ENCODE assay signal across 10 mouse cellular contexts in genomic region chr7:127767671-127768345, GRCm38 (mm10). TPM values are rescaled to one million over a fixed set of nuclear protein-coding genes. Genes with fewer than 3 reads are reported as not detected.
DNase-seq lines count a peak whose midpoint lies in the region; ATAC-seq and TF ChIP-seq lines count a peak whose summit lies in the region.
"Had no signal": no experiment of that assay in that cellular context is flagged by ENCODE, and none has a peak within 500 bp of the region (broad histone marks: within the 10 kb centered on the region; RNA-seq: fewer than 3 reads in every experiment).

No protein-coding gene starts in this region.

- peak; percentile 81; the same call in 1 of the 2 replicates for TF ChIP-seq POLR2A in testis, adult 2 months (IDR thresholded peaks at IDR 0.05; ENCODE audit: control insufficient read depth, low read depth, low read length)

- H3K27me3 ChIP-seq in hindbrain, embryonic 10.5 days (ENCODE audit: insufficient read depth, poor library complexity, severe bottlenecking): no peaks in the 10 kb centered on the region
- H3K27me3 ChIP-seq in hindbrain, embryonic 11.5 days (ENCODE audit: control insufficient read depth, insufficient read depth, low read length): no peaks in the 10 kb centered on the region
- H3K27me3 ChIP-seq in testis, adult 2 months (ENCODE audit: control insufficient read depth, insufficient read depth, low read length): no peaks in the 10 kb centered on the region
- no peaks in the 10 kb centered on the region for H3K27me3 ChIP-seq in hindbrain, embryonic 16.5 days (replicated peaks; ENCODE audit: control insufficient read depth, insufficient read depth, low read length)
- H3K27me3 ChIP-seq in neural tube, embryonic 15.5 days (replicated peaks): no peaks in the 10 kb centered on the region
- H3K27me3 ChIP-seq: heart, embryonic 15.5 days had no signal

- peaks cover 59% of the 10 kb centered on the region for H3K36me3 ChIP-seq in hindbrain, embryonic 10.5 days
- peaks cover 14% of the 10 kb centered on the region for H3K36me3 ChIP-seq in hindbrain, embryonic 11.5 days (ENCODE audit: control insufficient read depth, insufficient read depth, low read length)
- no peaks in the 10 kb centered on the region for H3K36me3 ChIP-seq in testis, adult 2 months (ENCODE audit: control insufficient read depth, insufficient read depth, low read length)
- H3K36me3 ChIP-seq in hindbrain, embryonic 16.5 days (ENCODE audit: control insufficient read depth, insufficient read depth, low read length): peaks cover 26% of the 10 kb centered on the region
- peaks cover 58% of the 10 kb centered on the region for H3K36me3 ChIP-seq in neural tube, embryonic 15.5 days

- H3K4me1 ChIP-seq in hindbrain, embryonic 10.5 days (replicated peaks): peaks cover 40% of the 10 kb centered on the region
- H3K4me1 ChIP-seq in hindbrain, embryonic 11.5 days (replicated peaks; ENCODE audit: control insufficient read depth, insufficient read depth, low read length): peaks cover 6% of the 10 kb centered on the region; the same call in 1 of the 2 replicates
- H3K4me1 ChIP-seq in testis, adult 2 months (ENCODE audit: control insufficient read depth, insufficient read depth, low read length): peaks cover 33% of the 10 kb centered on the region
- peaks cover 23% of the 10 kb centered on the region for H3K4me1 ChIP-seq in hindbrain, embryonic 16.5 days (ENCODE audit: control insufficient read depth, insufficient read depth, low read depth, low read length)
- H3K4me1 ChIP-seq in neural tube, embryonic 15.5 days: peaks cover 32% of the 10 kb centered on the region

- no peak for DNase-seq in hindbrain, embryonic 10.5 days (ENCODE audit: low spot score)
- DNase-seq in hindbrain, embryonic 11.5 days (ENCODE audit: low spot score): no peak
- no peak for DNase-seq in testis, postnatal 14 days (ENCODE audit: low spot score)
- no peak for DNase-seq in ovary, postnatal 14 days (ENCODE audit: low spot score)
- DNase-seq in urinary bladder, adult 2 months (ENCODE audit: low spot score): no peak

- no peaks in the 10 kb centered on the region for H3K9me3 ChIP-seq in hindbrain, embryonic 10.5 days
- no peaks in the 10 kb centered on the region for H3K9me3 ChIP-seq in hindbrain, embryonic 11.5 days (ENCODE audit: control insufficient read depth, low read length)
- no peaks in the 10 kb centered on the region for H3K9me3 ChIP-seq in hindbrain, embryonic 16.5 days (ENCODE audit: control insufficient read depth, low read length)
- H3K9me3 ChIP-seq in neural tube, embryonic 15.5 days (replicated peaks): no peaks in the 10 kb centered on the region
- H3K9me3 ChIP-seq: heart, embryonic 15.5 days had no signal

- WGBS in hindbrain, embryonic 10.5 days: 95% methylated on average over 19 of the region's 19 CpGs
- 93% methylated on average over 19 of the region's 19 CpGs for WGBS in hindbrain, embryonic 11.5 days
- 92% methylated on average over 19 of the region's 19 CpGs for WGBS in hindbrain, embryonic 16.5 days
- 93% methylated on average over 19 of the region's 19 CpGs for WGBS in neural tube, embryonic 15.5 days

- TF ChIP-seq CTCF in testis, adult 2 months (IDR thresholded peaks at IDR 0.05; ENCODE audit: control insufficient read depth, insufficient read depth, insufficient replicate concordance, low read depth, low read length): no peak

- 0 out of 2 replicates have a peak overlapping the region, but pooled peaks have one; percentile 12 for H3K4me3 ChIP-seq in hindbrain, embryonic 10.5 days
- H3K4me3 ChIP-seq in hindbrain, embryonic 11.5 days (ENCODE audit: low read depth, low read length): no peak overlapping the region
- peak overlapping the region; percentile 89 for H3K4me3 ChIP-seq in testis, adult 2 months (ENCODE audit: control insufficient read depth, low read depth, low read length)
- H3K4me3 ChIP-seq in hindbrain, embryonic 16.5 days (ENCODE audit: low read length): no peak overlapping the region
- no peak overlapping the region for H3K4me3 ChIP-seq in neural tube, embryonic 15.5 days (replicated peaks)
- H3K4me3 ChIP-seq: heart, embryonic 15.5 days had no signal

- no peak for ATAC-seq in hindbrain, embryonic 11.5 days (ENCODE audit: low FRiP score)
- no peak for ATAC-seq in hindbrain, embryonic 16.5 days
- no peak for ATAC-seq in neural tube, embryonic 15.5 days (ENCODE audit: low FRiP score)

- no peak overlapping the region for H3K27ac ChIP-seq in hindbrain, embryonic 10.5 days
- no peak overlapping the region for H3K27ac ChIP-seq in hindbrain, embryonic 11.5 days (ENCODE audit: low read depth, low read length)
- H3K27ac ChIP-seq in testis, adult 2 months (ENCODE audit: control insufficient read depth, insufficient read depth, low read depth, low read length): peak overlapping the region; percentile 98
- H3K27ac ChIP-seq in hindbrain, embryonic 16.5 days (ENCODE audit: low read depth, low read length): no peak overlapping the region
- H3K27ac ChIP-seq in neural tube, embryonic 15.5 days (replicated peaks): peak overlapping the region; percentile 45; the same call in 1 of the 2 replicates

- H3K9ac ChIP-seq in hindbrain, embryonic 11.5 days (ENCODE audit: low read depth, low read length): no peak overlapping the region
- H3K9ac ChIP-seq in hindbrain, embryonic 16.5 days (ENCODE audit: low read depth, low read length): 0 out of 2 replicates have a peak overlapping the region, but pooled peaks have one; percentile 6
- no peak overlapping the region for H3K9ac ChIP-seq in neural tube, embryonic 15.5 days (replicated peaks)
- H3K9ac ChIP-seq: heart, embryonic 15.5 days had no signal

- H3K4me2 ChIP-seq in hindbrain, embryonic 11.5 days (replicated peaks; ENCODE audit: low read depth, low read length): no peak overlapping the region
- no peak overlapping the region for H3K4me2 ChIP-seq in hindbrain, embryonic 16.5 days (ENCODE audit: low read length)
- H3K4me2 ChIP-seq in neural tube, embryonic 15.5 days: no peak overlapping the region

RNA-seq across cellular contexts. Expression of gene Orai3, which starts 1.8 kb away (rescaled TPM):
- polyA plus RNA-seq in hindbrain, embryonic 10.5 days (2016; fragmentation: Nextera tagmentation; extraction: Ambion mirVana): 10.3 and 11.9 TPM in 2 replicates
- polyA plus RNA-seq in hindbrain, embryonic 11.5 days (2014; fragmentation: Nextera tagmentation; extraction: Ambion mirVana): 6.7 and 8.5 TPM in 2 replicates
- polyA plus RNA-seq in testis, adult 2 months (2012; rRNA removed): 13.8 and 13.9 TPM in 2 replicates
- polyA plus RNA-seq in hindbrain, embryonic 16.5 days (2015; fragmentation: Nextera tagmentation; extraction: Ambion mirVana): 10.4 and 11.3 TPM in 2 replicates
- polyA plus RNA-seq in neural tube, embryonic 15.5 days (2015; fragmentation: Nextera tagmentation; extraction: Ambion mirVana): 8.6 and 13.5 TPM in 2 replicates
- 36.0 and 42.3 TPM in 2 replicates for polyA plus RNA-seq in urinary bladder, adult 2 months (2012; rRNA removed)

RNA-seq across cellular contexts. Expression of gene Setd1a, which starts 8.7 kb away (rescaled TPM):
- polyA plus RNA-seq in hindbrain, embryonic 10.5 days (2016; fragmentation: Nextera tagmentation; extraction: Ambion mirVana): 16.5 and 18.7 TPM in 2 replicates
- 21.3 and 22.4 TPM in 2 replicates for polyA plus RNA-seq in hindbrain, embryonic 11.5 days (2014; fragmentation: Nextera tagmentation; extraction: Ambion mirVana)
- polyA plus RNA-seq in testis, adult 2 months (2012; rRNA removed): 15.9 and 18.2 TPM in 2 replicates
- 12.8 and 14.6 TPM in 2 replicates for polyA plus RNA-seq in hindbrain, embryonic 16.5 days (2015; fragmentation: Nextera tagmentation; extraction: Ambion mirVana)
- polyA plus RNA-seq in neural tube, embryonic 15.5 days (2015; fragmentation: Nextera tagmentation; extraction: Ambion mirVana): 17.8 and 19.5 TPM in 2 replicates
- polyA plus RNA-seq in urinary bladder, adult 2 months (2012; rRNA removed): 4.8 and 13.9 TPM in 2 replicates

RNA-seq across cellular contexts. Expression of gene Gm49388, which starts 17.6 kb away (rescaled TPM):
- not detected in 2 replicates for polyA plus RNA-seq in hindbrain, embryonic 10.5 days (2016; fragmentation: Nextera tagmentation; extraction: Ambion mirVana)
- not detected in 2 replicates for polyA plus RNA-seq in hindbrain, embryonic 11.5 days (2014; fragmentation: Nextera tagmentation; extraction: Ambion mirVana)
- polyA plus RNA-seq in testis, adult 2 months (2012; rRNA removed): not detected in 2 replicates
- not detected in 2 replicates for polyA plus RNA-seq in hindbrain, embryonic 16.5 days (2015; fragmentation: Nextera tagmentation; extraction: Ambion mirVana)
- not detected in 2 replicates for polyA plus RNA-seq in neural tube, embryonic 15.5 days (2015; fragmentation: Nextera tagmentation; extraction: Ambion mirVana)
- polyA plus RNA-seq in urinary bladder, adult 2 months (2012; rRNA removed): 0.21 TPM in 1 of 2 replicates, not detected in the other
- polyA plus RNA-seq: heart, embryonic 15.5 days; liver, adult 2 months had no signal

RNA-seq across cellular contexts. Expression of gene Fbxl19, which starts 23.5 kb away (rescaled TPM):
- polyA plus RNA-seq in hindbrain, embryonic 10.5 days (2016; fragmentation: Nextera tagmentation; extraction: Ambion mirVana): 8.6 and 8.9 TPM in 2 replicates
- polyA plus RNA-seq in hindbrain, embryonic 11.5 days (2014; fragmentation: Nextera tagmentation; extraction: Ambion mirVana): 6.2 and 10.7 TPM in 2 replicates
- 36.9 and 37.2 TPM in 2 replicates for polyA plus RNA-seq in testis, adult 2 months (2012; rRNA removed)
- 6.8 TPM in 2 replicates for polyA plus RNA-seq in hindbrain, embryonic 16.5 days (2015; fragmentation: Nextera tagmentation; extraction: Ambion mirVana)
- 6.9 and 8.7 TPM in 2 replicates for polyA plus RNA-seq in neural tube, embryonic 15.5 days (2015; fragmentation: Nextera tagmentation; extraction: Ambion mirVana)
- polyA plus RNA-seq in urinary bladder, adult 2 months (2012; rRNA removed): 14.5 and 15.5 TPM in 2 replicates

RNA-seq across cellular contexts. Expression of gene Hsd3b7, which starts 32.6 kb away (rescaled TPM):
- polyA plus RNA-seq in hindbrain, embryonic 10.5 days (2016; fragmentation: Nextera tagmentation; extraction: Ambion mirVana): 7.4 and 7.8 TPM in 2 replicates
- polyA plus RNA-seq in hindbrain, embryonic 11.5 days (2014; fragmentation: Nextera tagmentation; extraction: Ambion mirVana): 7.6 and 7.8 TPM in 2 replicates
- polyA plus RNA-seq in testis, adult 2 months (2012; rRNA removed): 6.1 and 7.1 TPM in 2 replicates
- 11.9 and 12.1 TPM in 2 replicates for polyA plus RNA-seq in hindbrain, embryonic 16.5 days (2015; fragmentation: Nextera tagmentation; extraction: Ambion mirVana)
- 9.8 and 11.6 TPM in 2 replicates for polyA plus RNA-seq in neural tube, embryonic 15.5 days (2015; fragmentation: Nextera tagmentation; extraction: Ambion mirVana)
- polyA plus RNA-seq in urinary bladder, adult 2 months (2012; rRNA removed): 65.7 and 77.6 TPM in 2 replicates

Comparison
In these comparisons a context has a peak if more than half of its experiments do, and no peak if none do; other contexts are left out.
1. H3K4me3 ChIP-seq: peak in hindbrain, embryonic 10.5 days (single experiment) and testis, adult 2 months (single experiment); none in hindbrain, embryonic 11.5 days (single experiment), hindbrain, embryonic 16.5 days (single experiment) and neural tube, embryonic 15.5 days (single experiment).
2. H3K27ac ChIP-seq: peak in testis, adult 2 months (single experiment) and neural tube, embryonic 15.5 days (single experiment); none in hindbrain, embryonic 10.5 days (single experiment), hindbrain, embryonic 11.5 days (single experiment) and hindbrain, embryonic 16.5 days (single experiment).